Mouse (Mus musculus) cortical plate, adult 2 months (tissue): ENCODE results near the gene Siva1. TPM values are rescaled to one million over a fixed set of nuclear protein-coding genes. Genes with fewer than 3 reads are reported as not detected.
A peak's percentile ranks its signal among the peaks of the same experiment; 100 is the strongest.

Source experiments
- H3K27ac ChIP-seq: fragments of 200-500 bp; 2 replicates; pipeline ENCODE4 v1.5.1; 2012; ENCODE audit warnings: low read length, control low read depth, inconsistent platforms; ENCODE audit not compliant: insufficient read depth
- H3K4me1 ChIP-seq: fragments of 200-500 bp; 2 replicates; pipeline ENCODE4 v1.6.1; 2011; ENCODE audit warnings: low read length; ENCODE audit not compliant: control insufficient read depth, insufficient read depth
- H3K4me3 ChIP-seq: fragments of 200-500 bp; 2 replicates; pipeline ENCODE4 v1.5.1; 2011; ENCODE audit warnings: mild to moderate bottlenecking, low read length, control low read depth; ENCODE audit not compliant: insufficient read depth
- CTCF ChIP-seq: fragments of 200-500 bp; IDR thresholded peaks from 2 replicates; pipeline ENCODE4 v1.5.1; 2011; ENCODE audit warnings: mild to moderate bottlenecking, control low read depth, low read length; ENCODE audit not compliant: insufficient read depth; ENCODE audit errors: extremely low read depth
- POLR2A ChIP-seq: fragments of 200-500 bp; IDR thresholded peaks from 2 replicates; pipeline ENCODE4 v1.6.1; 2011; ENCODE audit warnings: mild to moderate bottlenecking, low read length, control low read depth; ENCODE audit not compliant: insufficient read depth; ENCODE audit errors: extremely low read depth
- polyA plus RNA-seq: library from polyadenylated mRNA; depleted of rRNA; stranded (reverse); fragments of >200 nt; gene quantifications from 2 replicates; pipeline ENCODE4 v1.2.3, GENCODE M21; 2012; rRNA removed

Gene Siva1
- polyA plus RNA-seq, 1 experiment: 25.6 TPM

- TF ChIP-seq CTCF: no peak
- peak; percentile 96 for TF ChIP-seq POLR2A
- H3K4me3 ChIP-seq: peak overlapping the region; percentile 54
- peak overlapping the region; percentile 47 for H3K27ac ChIP-seq
- peaks cover 2% of the 10 kb centered on the region; the same call in 1 of the 2 replicates for H3K4me1 ChIP-seq
Observed at GRCm38 (mm10) chr12:112693185-112694126, 49.0 kb downstream of the Siva1 start.

DNA sequence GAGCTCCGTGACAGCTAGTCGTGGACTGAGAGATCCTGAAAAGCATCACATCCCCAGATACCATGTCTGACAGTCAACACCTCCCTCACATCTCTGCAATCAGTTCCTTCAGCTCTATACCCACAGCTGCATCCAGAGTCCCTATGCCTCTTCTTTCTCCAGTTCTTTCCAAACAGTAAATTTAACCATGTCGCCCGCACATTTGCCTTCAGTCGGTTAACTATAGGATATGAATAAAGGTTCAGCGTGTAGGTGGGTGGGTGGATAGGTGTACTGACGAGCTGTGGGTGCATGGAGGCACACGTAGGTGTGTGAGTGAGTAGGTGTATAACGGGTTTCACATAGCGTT lies 49.6 kb downstream of the Siva1 start:
- TF ChIP-seq CTCF: no peak
- no peak for TF ChIP-seq POLR2A
- H3K4me3 ChIP-seq: peak overlapping the region; percentile 54
- H3K4me1 ChIP-seq: peaks cover 2% of the 10 kb centered on the region; the same call in 1 of the 2 replicates
- peak overlapping the region; percentile 43 for H3K27ac ChIP-seq

- H3K4me3 ChIP-seq: no peak overlapping the region
- no peak overlapping the region for H3K27ac ChIP-seq
- TF ChIP-seq CTCF (no peak), POLR2A (no peak)
- peaks cover 2% of the 10 kb centered on the region; the same call in 1 of the 2 replicates for H3K4me1 ChIP-seq
Observed at GRCm38 (mm10) chr12:112696806-112697425, 52.4 kb downstream of the Siva1 start.

Other genes starting within 250 kb of the Siva1 start
- 0.06 TPM in 1 of 2 replicates, not detected in the other for gene A530016L24Rik, start 155.2 kb upstream of the Siva1 start, polyA plus RNA-seq
- gene Tmem179, start 127.9 kb upstream of the Siva1 start, polyA plus RNA-seq: 140 and 145 TPM in 2 replicates
- 104 and 122 TPM in 2 replicates for gene Inf2, start 55.9 kb upstream of the Siva1 start, polyA plus RNA-seq
- gene Adssl1, start 24.6 kb upstream of the Siva1 start, polyA plus RNA-seq: 38.0 and 44.6 TPM in 2 replicates
- gene Akt1, start 30.2 kb downstream of the Siva1 start, polyA plus RNA-seq: 168 and 178 TPM in 2 replicates
- 1.3 and 1.7 TPM in 2 replicates for gene Zbtb42, start 34.1 kb downstream of the Siva1 start, polyA plus RNA-seq
- gene Cep170b, start 75.8 kb downstream of the Siva1 start, polyA plus RNA-seq: 129 and 131 TPM in 2 replicates
- 16.3 and 18.9 TPM in 2 replicates for gene Pld4, start 116.0 kb downstream of the Siva1 start, polyA plus RNA-seq
- gene Ahnak2, start 158.0 kb downstream of the Siva1 start, polyA plus RNA-seq: 1.1 and 1.7 TPM in 2 replicates
- gene Clba1, start 164.3 kb downstream of the Siva1 start, polyA plus RNA-seq: 12.6 and 13.3 TPM in 2 replicates
- gene Cdca4, start 184.7 kb downstream of the Siva1 start, polyA plus RNA-seq: 10.6 and 11.0 TPM in 2 replicates
- 0.04 TPM in 1 of 2 replicates, not detected in the other for gene Gpr132, start 223.5 kb downstream of the Siva1 start, polyA plus RNA-seq